Mouse (Mus musculus) hindbrain, embryonic 16.5 days (tissue): ENCODE results near the gene Itpa. TPM values are rescaled to one million over a fixed set of nuclear protein-coding genes. Genes with fewer than 3 reads are reported as not detected.

Source experiments
- ATAC-seq: fragments of 200-750 bp; cut with Nextera tagmentation; 2 replicates; pipeline ENCODE4 v1.8.0; 2017; ENCODE audit warnings: moderate TSS enrichment, moderate library complexity
- H3K27ac ChIP-seq: fragments of 300-500 bp; sonication (generic); 2 replicates; pipeline ENCODE4 v1.5.1; 2014; ENCODE audit warnings: low read depth, mild to moderate bottlenecking, control low read depth, low read length, moderate library complexity
- H3K27me3 ChIP-seq: fragments of 300-500 bp; sonication (generic); replicated peaks from 2 replicates; pipeline ENCODE4 v1.6.1; 2014; ENCODE audit warnings: low read length; ENCODE audit not compliant: control insufficient read depth, insufficient read depth
- H3K36me3 ChIP-seq: fragments of 300-500 bp; sonication (generic); 2 replicates; pipeline ENCODE4 v1.6.1; 2014; ENCODE audit warnings: mild to moderate bottlenecking, low read length, moderate library complexity, mixed read lengths; ENCODE audit not compliant: control insufficient read depth, insufficient read depth
- H3K4me1 ChIP-seq: fragments of 300-500 bp; sonication (generic); 2 replicates; pipeline ENCODE4 v1.6.1; 2014; ENCODE audit warnings: low read depth, low read length; ENCODE audit not compliant: control insufficient read depth, insufficient read depth
- H3K4me2 ChIP-seq: fragments of 300-500 bp; sonication (generic); 2 replicates; pipeline ENCODE4 v1.6.1; 2014; ENCODE audit warnings: mild to moderate bottlenecking, low read length, control low read depth, moderate library complexity
- H3K4me3 ChIP-seq: fragments of 300-500 bp; sonication (generic); 2 replicates; pipeline ENCODE4 v1.5.1; 2014; ENCODE audit warnings: mild to moderate bottlenecking, low read length, control low read depth, moderate library complexity
- H3K9ac ChIP-seq: fragments of 300-500 bp; sonication (generic); 2 replicates; pipeline ENCODE4 v1.6.1; 2014; ENCODE audit warnings: low read depth, mild to moderate bottlenecking, control low read depth, low read length, moderate library complexity
- H3K9me3 ChIP-seq: fragments of 300-500 bp; sonication (generic); 2 replicates; pipeline ENCODE4 v1.6.1; 2014; ENCODE audit warnings: mild to moderate bottlenecking, low read length, moderate library complexity; ENCODE audit not compliant: control insufficient read depth
- WGBS: fragments of 180-500 bp; shearing (Covaris S2); extraction: QIAGEN DNeasy Blood & Tissue Kit; methylation state at CpG from one replicate; pipeline ENCODE4 v1.1.7; 2014; 5-methylcytosine and 5-hydroxymethylcytosine counted together
- polyA plus RNA-seq: library from polyadenylated mRNA; unstranded; fragments of >200 nt; fragmentation: Nextera tagmentation; extraction: Ambion mirVana; gene quantifications from 2 replicates; pipeline ENCODE4 v1.2.1, GENCODE M21; 2015

The Itpa gene
- polyA plus RNA-seq, 1 experiment from 2014 or later, result 128 TPM

- ATAC-seq, result peak; percentile 26
- peaks cover 27% of the 10 kb centered on the region for H3K27me3 ChIP-seq
- H3K27ac ChIP-seq, result no peak overlapping the region
- H3K4me1 ChIP-seq, result peaks cover 15% of the 10 kb centered on the region
- peak overlapping the region; percentile 60 for H3K4me3 ChIP-seq
- under 1% methylated on average over 14 of the region's 14 CpGs for WGBS
- H3K9me3 ChIP-seq, result no peaks in the 10 kb centered on the region
- peak overlapping the region; percentile 64 for H3K9ac ChIP-seq
- peak overlapping the region; percentile 100 for H3K4me2 ChIP-seq
- H3K36me3 ChIP-seq, result no peaks in the 10 kb centered on the region
These were observed 30.4 kb downstream of the Itpa start for GRCm38 (mm10) chr2:130697821-130698266.

- no peak overlapping the region for H3K4me3 ChIP-seq
- 65% methylated on average over 9 of the region's 9 CpGs for WGBS
- peak; percentile 74 for ATAC-seq
- no peak overlapping the region for H3K4me2 ChIP-seq
- H3K36me3 ChIP-seq, result peaks cover 8% of the 10 kb centered on the region
- no peak overlapping the region for H3K9ac ChIP-seq
- no peaks in the 10 kb centered on the region for H3K9me3 ChIP-seq
- no peaks in the 10 kb centered on the region for H3K27me3 ChIP-seq
- no peaks in the 10 kb centered on the region; the same call in 1 of the 2 replicates for H3K4me1 ChIP-seq
- H3K27ac ChIP-seq, result 0 out of 2 replicates have a peak overlapping the region, but pooled peaks have one; percentile 29
These were observed 36.9 kb downstream of the Itpa start for GRCm38 (mm10) chr2:130704040-130705001.

- 76% methylated on average over 6 of the region's 6 CpGs for WGBS
- Histone ChIP-seq H3K4me3 (no peak overlapping the region), H3K9me3 (no peaks in the 10 kb centered on the region), H3K9ac (no peak overlapping the region), H3K27me3 (no peaks in the 10 kb centered on the region), H3K4me1 (no peaks in the 10 kb centered on the region; the same call in 1 of the 2 replicates), H3K27ac (no peak overlapping the region), H3K36me3 (peaks cover 11% of the 10 kb centered on the region), H3K4me2 (no peak overlapping the region)
- no peak for ATAC-seq
These were observed 37.8 kb downstream of the Itpa start for GRCm38 (mm10) chr2:130705178-130705577.

- Histone ChIP-seq H3K9ac (no peak overlapping the region), H3K4me1 (no peaks in the 10 kb centered on the region; the same call in 1 of the 2 replicates), H3K4me2 (no peak overlapping the region), H3K27ac (no peak overlapping the region), H3K36me3 (peaks cover 23% of the 10 kb centered on the region), H3K4me3 (no peak overlapping the region), H3K9me3 (no peaks in the 10 kb centered on the region), H3K27me3 (no peaks in the 10 kb centered on the region)
- WGBS, result 77% methylated on average over 4 of the region's 4 CpGs
- no peak for ATAC-seq
These were observed 39.2 kb downstream of the Itpa start for GRCm38 (mm10) chr2:130706602-130707001.

- Histone ChIP-seq H3K27me3 (no peaks in the 10 kb centered on the region), H3K27ac (no peak overlapping the region), H3K4me3 (no peak overlapping the region), H3K9ac (no peak overlapping the region), H3K9me3 (no peaks in the 10 kb centered on the region), H3K4me1 (no peaks in the 10 kb centered on the region; the same call in 1 of the 2 replicates), H3K36me3 (peaks cover 25% of the 10 kb centered on the region), H3K4me2 (no peak overlapping the region)
- 73% methylated on average over 10 of the region's 10 CpGs for WGBS
- no peak for ATAC-seq
These were observed 39.6 kb downstream of the Itpa start for GRCm38 (mm10) chr2:130707057-130707456.

GRCm38 (mm10) chr2:130717951-130718350 lies 50.5 kb downstream of the Itpa start:
- H3K4me3 ChIP-seq, result no peak overlapping the region
- H3K9me3 ChIP-seq, result no peaks in the 10 kb centered on the region
- H3K4me2 ChIP-seq, result no peak overlapping the region
- no peak overlapping the region for H3K9ac ChIP-seq
- 87% methylated on average over 6 of the region's 6 CpGs for WGBS
- no peak overlapping the region for H3K27ac ChIP-seq
- no peaks in the 10 kb centered on the region for H3K27me3 ChIP-seq
- H3K4me1 ChIP-seq, result no peaks in the 10 kb centered on the region
- ATAC-seq, result no peak
- H3K36me3 ChIP-seq, result peaks cover 43% of the 10 kb centered on the region

- Histone ChIP-seq H3K4me2 (no peak overlapping the region), H3K9me3 (no peaks in the 10 kb centered on the region), H3K27me3 (no peaks in the 10 kb centered on the region), H3K9ac (no peak overlapping the region), H3K36me3 (peaks cover 70% of the 10 kb centered on the region), H3K27ac (no peak overlapping the region), H3K4me3 (no peak overlapping the region), H3K4me1 (no peaks in the 10 kb centered on the region)
- no peak for ATAC-seq
- 78% methylated on average over 4 of the region's 4 CpGs for WGBS
These were observed 57.0 kb downstream of the Itpa start for GRCm38 (mm10) chr2:130724369-130724768.

- no peak for ATAC-seq
- H3K27ac ChIP-seq, result no peak overlapping the region
- WGBS, result 97% methylated on average over 1 of the region's 1 CpGs
- no peaks in the 10 kb centered on the region for H3K4me1 ChIP-seq
- H3K4me3 ChIP-seq, result no peak overlapping the region
- no peaks in the 10 kb centered on the region for H3K27me3 ChIP-seq
- no peak overlapping the region for H3K4me2 ChIP-seq
- no peaks in the 10 kb centered on the region for H3K9me3 ChIP-seq
- peaks cover 79% of the 10 kb centered on the region for H3K36me3 ChIP-seq
- no peak overlapping the region for H3K9ac ChIP-seq
These were observed 60.3 kb downstream of the Itpa start for GRCm38 (mm10) chr2:130727752-130728151.

GRCm38 (mm10) chr2:130728906-130729585 lies 61.6 kb downstream of the Itpa start:
- 100% methylated on average over 2 of the region's 2 CpGs for WGBS
- Histone ChIP-seq H3K27me3 (no peaks in the 10 kb centered on the region), H3K4me3 (no peak overlapping the region), H3K9me3 (no peaks in the 10 kb centered on the region), H3K36me3 (peaks cover 82% of the 10 kb centered on the region), H3K9ac (no peak overlapping the region), H3K4me1 (no peaks in the 10 kb centered on the region), H3K27ac (no peak overlapping the region), H3K4me2 (no peak overlapping the region)
- ATAC-seq, result no peak
